Mouse (Mus musculus): ENCODE measurements at regions not wholly inside any gene's neighbourhood (a gene's known extent, or its start where the extent isn't known, plus 50 kb on each side); places are given as distances from the start of the nearest gene placed in this dataset.

- DNase-seq (ENCODE audit: low spot score in 2 of 2): no peak
Observed at GRCm38 (mm10) chr14:76641752-76642529, 85.3 kb upstream of the Serp2 start.

- no peak for DNase-seq (ENCODE audit: low spot score in 2 of 2)
Observed at GRCm38 (mm10) chr14:76633170-76633569, 76.5 kb upstream of the Serp2 start.

- peak in 1 of 2 experiments; percentile 44 for DNase-seq (ENCODE audit: low spot score in 2 of 2)
Observed at GRCm38 (mm10) chr14:76632763-76633162, 76.1 kb upstream of the Serp2 start.

GRCm38 (mm10) chr14:76631740-76632139 lies 75.1 kb upstream of the Serp2 start:
- no peak for DNase-seq (ENCODE audit: low spot score in 2 of 2)

GRCm38 (mm10) chr14:76631181-76631580 lies 74.5 kb upstream of the Serp2 start:
- no peak for DNase-seq (ENCODE audit: low spot score in 2 of 2)

- DNase-seq (ENCODE audit: low spot score in 2 of 2): no peak
Observed at GRCm38 (mm10) chr14:76629913-76630478, 73.3 kb upstream of the Serp2 start.

- DNase-seq (ENCODE audit: low spot score in 2 of 2): peak; percentile 34 to 42
Observed at GRCm38 (mm10) chr14:76628182-76628892, 71.6 kb upstream of the Serp2 start.

- no peak for DNase-seq (ENCODE audit: low spot score in 2 of 2)
Observed at GRCm38 (mm10) chr14:76625589-76626368, 69.1 kb upstream of the Serp2 start.

GRCm38 (mm10) chr14:76624626-76625378 lies 68.1 kb upstream of the Serp2 start:
- DNase-seq (ENCODE audit: low spot score in 2 of 2): no peak

GRCm38 (mm10) chr14:76623371-76623988 lies 66.8 kb upstream of the Serp2 start:
- DNase-seq (ENCODE audit: low spot score in 2 of 2): no peak

GRCm38 (mm10) chr14:76622634-76623291 lies 66.1 kb upstream of the Serp2 start:
- DNase-seq (ENCODE audit: low spot score in 2 of 2): no peak

GRCm38 (mm10) chr14:76619038-76619409 lies 62.3 kb upstream of the Serp2 start:
- DNase-seq (ENCODE audit: low spot score in 2 of 2): no peak

- no peak for DNase-seq (ENCODE audit: low spot score in 2 of 2)
Observed at GRCm38 (mm10) chr14:76618331-76619037, 61.8 kb upstream of the Serp2 start.

GRCm38 (mm10) chr14:76617889-76618288 lies 61.2 kb upstream of the Serp2 start:
- no peak for DNase-seq (ENCODE audit: low spot score in 2 of 2)

GRCm38 (mm10) chr14:76617447-76617846 lies 60.8 kb upstream of the Serp2 start:
- DNase-seq (ENCODE audit: low spot score in 2 of 2): no peak

- DNase-seq (ENCODE audit: low spot score in 2 of 2): no peak
Observed at GRCm38 (mm10) chr14:76616367-76616683, 59.6 kb upstream of the Serp2 start.

GRCm38 (mm10) chr14:76615603-76616366 lies 59.1 kb upstream of the Serp2 start:
- DNase-seq (ENCODE audit: low spot score in 2 of 2): no peak

- no peak for DNase-seq (ENCODE audit: low spot score in 2 of 2)
Observed at GRCm38 (mm10) chr14:76615182-76615581, 58.5 kb upstream of the Serp2 start.

- no peak for DNase-seq (ENCODE audit: low spot score in 2 of 2)
Observed at GRCm38 (mm10) chr14:76614682-76615081, 58.0 kb upstream of the Serp2 start.
